Mouse (Mus musculus): ENCODE results near the gene Elk1.

Elk1 gene

GRCm38 (mm10) chrX:20950191-20950880, at the start of gene Elk1:
TSS of gene Elk1 (minus strand) at chrX:20950608.
- peak; percentile 90 for DNase-seq

DNA sequence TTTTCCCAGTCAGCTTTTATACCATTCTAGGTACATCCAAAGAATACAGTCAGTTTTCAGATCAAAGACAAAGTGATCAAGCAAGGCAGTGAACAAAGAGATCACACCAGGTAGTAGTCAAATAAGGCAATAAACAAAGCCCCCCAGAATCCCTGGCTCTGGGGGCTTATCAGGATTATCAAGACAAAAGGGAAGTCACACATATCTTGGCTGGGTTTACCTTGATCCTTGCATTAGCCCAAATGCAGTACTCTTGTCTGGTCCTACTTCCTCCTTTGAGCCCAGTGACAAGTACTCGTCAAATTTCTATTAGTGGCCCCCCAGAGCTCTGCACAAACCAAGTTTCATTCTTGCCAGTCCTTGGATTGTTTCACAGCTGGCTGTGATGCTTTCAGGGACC, 30.5 kb upstream of the Elk1 start:
- no peak for DNase-seq

DNA sequence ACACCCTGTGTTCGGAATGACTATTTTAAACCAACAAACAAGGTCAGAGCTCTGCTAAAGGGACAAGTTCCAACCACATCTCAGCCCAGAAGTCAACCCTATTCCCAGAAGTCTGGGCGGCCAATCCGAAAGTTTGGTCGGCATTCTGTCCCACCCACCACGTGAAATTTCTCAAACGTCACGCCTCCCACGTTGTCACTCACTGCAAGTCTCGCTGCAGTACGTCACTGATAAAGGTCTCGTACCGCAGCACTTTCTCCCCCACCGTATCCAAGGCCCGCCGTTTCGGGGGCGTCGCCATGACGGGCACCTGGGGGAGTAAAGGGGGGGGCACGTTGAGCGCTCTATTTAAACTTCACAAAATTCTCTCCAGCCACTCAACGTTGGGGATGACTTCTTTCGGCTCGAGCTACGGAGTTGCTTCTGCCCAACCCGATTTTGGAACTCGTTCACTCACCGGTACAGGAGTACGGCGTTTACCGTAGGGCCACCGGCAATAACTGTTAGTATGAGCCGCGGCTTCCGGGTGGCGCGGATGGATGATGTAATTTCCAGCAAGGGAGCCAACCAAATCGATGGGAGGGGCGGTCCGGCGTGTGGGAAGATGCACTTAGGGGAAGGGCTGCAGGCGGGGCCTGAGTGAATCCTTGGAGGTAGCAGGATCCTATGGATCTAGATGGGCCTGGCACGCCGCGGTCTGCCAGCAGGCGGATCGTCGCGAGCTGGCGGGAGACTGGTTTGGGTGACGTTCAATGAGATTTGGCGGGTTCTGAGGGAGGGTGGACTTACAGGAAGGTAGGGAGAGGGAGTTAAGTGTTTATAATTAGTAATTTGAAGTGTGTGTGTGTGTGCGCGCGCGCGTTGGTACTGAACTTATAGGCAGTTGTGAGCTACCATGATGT, 11.3 kb upstream of the Elk1 start, which contains the start of gene Uxt:
Gene Uxt (minus strand): TSS at position 541 of the 902 bp plus-strand sequence.
- DNase-seq, result peak; percentile 85

DNA sequence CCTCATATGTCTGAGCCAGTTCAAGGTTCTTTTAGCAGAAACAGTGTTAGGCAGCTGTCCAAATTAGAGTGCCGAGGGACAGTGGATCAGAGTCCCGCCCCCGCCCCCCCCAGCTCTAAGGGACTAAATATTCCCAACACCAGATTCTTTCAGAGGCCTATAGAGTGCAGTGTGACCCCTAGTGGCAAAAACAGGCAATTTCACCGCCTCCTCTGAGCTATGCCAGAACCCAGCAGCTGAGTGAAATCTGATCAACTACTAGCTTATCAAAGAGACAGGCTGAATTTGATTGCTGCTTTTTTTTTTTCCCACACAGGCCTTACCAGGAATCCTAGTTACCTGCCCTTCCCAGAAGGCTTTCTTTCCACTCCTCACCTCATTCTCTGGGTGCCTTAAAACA, 4.4 kb downstream of the Elk1 start:
- DNase-seq, result peak; percentile 36

DNA sequence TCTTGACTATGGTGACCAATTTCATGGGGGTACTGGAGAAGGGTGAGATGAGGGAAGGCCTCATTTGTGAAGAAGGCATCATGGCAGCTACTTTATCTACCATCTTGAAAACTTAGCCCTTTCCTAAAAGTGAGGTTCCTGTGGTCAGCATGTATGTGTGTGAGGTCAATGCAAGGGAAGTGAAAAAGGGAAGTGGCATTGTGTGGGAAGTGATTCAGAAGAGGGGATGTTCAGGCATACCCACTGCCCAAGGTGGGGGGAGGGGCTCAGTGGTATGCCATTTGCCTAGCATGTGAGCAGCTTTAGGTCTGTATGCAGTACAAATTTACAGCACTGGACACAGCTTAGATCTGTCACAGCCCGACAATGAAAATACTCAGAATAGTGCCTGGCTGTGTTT, 18.4 kb downstream of the Elk1 start:
- DNase-seq, result no peak

- no peak for DNase-seq
These were observed 19.0 kb downstream of the Elk1 start, which contains the start of gene Cfp for GRCm38 (mm10) chrX:20931364-20931763. TSS of gene Cfp (minus strand) at chrX:20931555.

- DNase-seq, result no peak
These were observed 20.5 kb downstream of the Elk1 start for GRCm38 (mm10) chrX:20929859-20930258.

DNA sequence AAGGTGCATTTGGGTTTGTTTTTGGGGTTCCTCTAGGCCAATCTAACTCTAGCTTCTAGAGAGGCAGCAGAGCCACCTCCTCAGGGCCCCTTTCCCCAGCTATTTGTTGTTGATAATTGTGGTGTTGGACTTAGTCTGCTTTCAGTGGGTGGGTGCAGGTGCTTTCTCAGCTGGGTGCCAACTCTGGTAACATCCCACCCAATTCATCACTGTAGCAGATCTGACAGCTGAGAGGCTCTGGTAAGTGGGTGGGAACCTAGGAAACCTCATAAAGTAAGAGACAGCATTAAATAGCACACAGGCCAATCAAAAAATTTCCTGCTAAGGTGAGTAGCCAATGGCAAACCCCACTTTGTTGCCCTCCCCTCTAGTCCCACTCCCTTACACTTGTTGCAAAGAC, 25.4 kb downstream of the Elk1 start:
- DNase-seq, result no peak

DNA sequence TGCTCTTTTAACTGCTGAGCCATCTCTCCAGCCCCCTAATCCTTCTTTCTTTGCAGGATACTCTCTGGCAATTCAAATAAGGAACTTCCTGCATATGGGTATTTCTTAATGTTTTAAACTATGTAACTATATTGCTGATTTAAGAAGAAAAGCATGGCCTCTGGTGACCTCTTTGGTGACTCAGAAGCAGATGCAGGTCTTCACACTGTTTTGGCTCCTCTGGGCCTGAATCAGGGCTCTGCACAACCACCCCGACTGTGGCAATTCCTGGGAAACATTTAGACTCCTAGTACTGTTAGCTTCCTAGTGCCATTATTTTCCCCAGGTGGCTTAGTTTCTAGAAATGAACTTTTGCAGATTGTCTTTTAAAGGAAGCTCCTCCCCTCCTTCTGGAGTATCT, 26.9 kb downstream of the Elk1 start:
- no peak for DNase-seq

DNA sequence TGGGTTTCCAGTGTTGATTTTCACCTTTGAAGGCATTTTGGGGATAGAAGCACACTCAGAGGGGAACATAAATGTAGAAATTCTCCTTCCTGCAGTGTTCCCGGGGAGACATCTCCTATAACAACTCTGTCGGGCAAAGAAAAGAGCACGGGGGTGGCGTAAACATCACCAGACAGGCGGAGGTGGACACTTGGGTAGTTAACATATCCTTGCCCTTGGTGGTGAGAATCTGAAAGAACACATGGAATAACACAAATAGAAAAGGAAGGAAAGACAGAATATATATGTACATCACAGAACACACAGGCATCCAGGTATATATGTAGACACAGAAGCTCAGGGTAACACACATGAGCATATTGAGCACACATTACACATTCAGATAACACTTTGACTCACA, 29.0 kb downstream of the Elk1 start:
- DNase-seq, result no peak

- DNase-seq, result peak; percentile 70
These were observed 29.5 kb downstream of the Elk1 start, which contains the start of gene Syn1 for GRCm38 (mm10) chrX:20920844-20921364. TSS of gene Syn1 (minus strand) at chrX:20921004.

GRCm38 (mm10) chrX:20920249-20920843, 30.1 kb downstream of the Elk1 start:
- peak; percentile 3 for DNase-seq

DNA sequence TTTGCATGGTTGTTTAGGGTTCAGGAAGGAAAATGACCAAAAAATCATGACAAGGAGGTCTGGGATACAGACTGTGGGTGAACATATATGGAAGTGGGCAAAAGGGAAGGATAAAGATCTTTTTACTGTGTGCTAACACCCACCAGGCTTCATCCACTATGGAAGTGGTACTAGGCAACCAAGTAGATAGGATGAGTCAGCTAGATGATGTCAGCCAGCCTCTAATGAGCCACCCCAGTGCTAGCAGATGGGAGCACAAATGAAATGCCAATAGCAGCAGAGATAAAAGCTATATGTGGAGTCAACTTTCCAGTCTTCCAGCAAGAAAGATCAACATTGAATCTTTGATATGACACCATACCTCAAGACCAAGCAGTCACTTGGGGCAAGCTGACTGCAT, 35.3 kb downstream of the Elk1 start:
- DNase-seq, result no peak

DNA sequence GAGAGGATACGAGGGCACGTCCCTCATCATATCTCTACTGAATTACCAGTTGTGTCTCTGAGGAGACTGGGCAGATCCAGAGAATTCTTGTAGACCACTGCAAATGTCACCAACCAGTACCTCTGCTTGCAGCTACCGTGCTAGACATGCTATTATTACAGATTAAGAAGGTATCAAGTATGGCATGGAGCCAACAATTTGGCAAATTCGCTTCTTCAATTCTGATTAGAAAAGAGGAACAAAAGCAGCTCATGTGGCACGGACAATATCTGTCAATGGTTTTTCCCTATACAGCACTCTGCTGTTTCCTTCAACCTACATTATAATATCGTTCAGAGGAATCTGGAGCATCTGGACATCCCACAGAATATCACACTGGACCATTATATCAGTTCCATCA, 36.7 kb downstream of the Elk1 start:
- DNase-seq, result no peak

DNA sequence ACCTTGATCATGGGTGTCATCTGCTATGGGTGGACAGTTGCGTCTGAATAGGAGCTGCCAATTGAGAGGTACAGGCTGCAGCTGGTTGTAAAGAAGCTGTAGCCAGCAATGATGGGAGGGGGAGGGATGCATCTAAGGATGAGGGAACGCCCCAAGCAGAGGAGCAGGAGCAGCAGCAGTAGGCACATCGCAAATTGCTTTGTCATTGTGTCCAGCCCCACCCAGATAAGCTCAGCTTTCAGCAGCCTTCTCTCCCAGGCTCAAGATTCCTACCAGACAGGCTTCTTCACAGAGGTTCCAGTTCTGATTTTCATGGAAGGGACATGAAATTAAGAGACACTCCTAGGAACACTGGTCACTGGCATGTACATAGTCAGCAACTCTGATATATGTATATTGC, 40.3 kb downstream of the Elk1 start:
- no peak for DNase-seq

Measured in kidney, adult 11 months (tissue).